Mouse (Mus musculus): ENCODE measurements around the gene D5Ertd579e. TPM values are rescaled to one million over a fixed set of nuclear protein-coding genes. Genes with fewer than 3 reads are reported as not detected.

Gene D5Ertd579e
- polyA plus RNA-seq, 1 experiment from 2014 or later: 44.6 TPM

DNA sequence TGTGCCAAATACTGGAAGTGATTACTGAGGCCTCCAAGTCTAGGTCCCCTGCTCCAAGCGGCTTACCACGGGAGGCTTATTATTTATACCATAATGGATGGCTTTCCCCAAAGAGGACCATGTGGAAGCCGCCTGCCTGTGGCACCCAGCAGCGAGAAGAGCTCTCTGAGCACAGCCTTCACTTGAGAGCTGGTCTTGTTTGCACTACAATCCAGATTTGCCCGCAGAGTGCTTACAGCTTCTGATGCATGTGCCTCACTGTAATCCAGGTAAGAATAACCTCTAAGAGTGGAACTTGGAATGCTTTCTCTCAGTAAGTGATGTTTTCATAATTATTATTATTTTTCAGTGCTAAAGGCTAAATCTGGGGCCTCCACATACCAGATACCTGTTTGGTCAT, 136.7 kb downstream of the D5Ertd579e start:
- Histone ChIP-seq H3K27me3 (no peaks in the 10 kb centered on the region), H3K9ac (replicated peaks) (no peak overlapping the region), H3K4me1 (peaks cover 6% of the 10 kb centered on the region; the same call in 1 of the 2 replicates), H3K4me2 (replicated peaks) (no peak overlapping the region), H3K4me3 (no peak overlapping the region), H3K9me3 (no peaks in the 10 kb centered on the region), H3K36me3 (no peaks in the 10 kb centered on the region), H3K27ac (replicated peaks) (no peak overlapping the region)
- WGBS: 85% methylated on average over 5 of the region's 5 CpGs
- ATAC-seq (ENCODE audit: low FRiP score, low read depth): no peak

DNA sequence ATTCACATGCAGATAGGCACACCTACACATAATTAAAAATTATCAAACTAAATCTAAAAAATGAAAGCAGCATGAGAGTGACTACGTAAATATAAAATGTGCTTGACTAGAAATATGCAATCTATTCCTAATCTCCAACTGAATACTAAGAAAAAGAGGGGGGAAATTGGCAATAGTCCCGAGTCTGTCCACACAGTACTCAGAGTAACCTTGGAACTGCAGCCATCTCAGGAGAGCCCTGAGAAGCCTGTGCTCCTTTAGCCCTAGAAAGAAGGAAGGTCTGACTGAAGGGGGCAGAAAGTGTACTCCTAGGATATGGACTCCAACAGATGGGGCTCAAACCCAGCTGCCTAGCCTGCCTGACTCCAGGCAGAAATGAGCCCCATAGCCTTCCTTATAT, 137.3 kb downstream of the D5Ertd579e start:
- H3K4me3 ChIP-seq: no peak overlapping the region
- H3K27me3 ChIP-seq: no peaks in the 10 kb centered on the region
- no peak overlapping the region for H3K27ac ChIP-seq (replicated peaks)
- H3K4me1 ChIP-seq: peaks cover 6% of the 10 kb centered on the region; the same call in 1 of the 2 replicates
- no peak overlapping the region for H3K9ac ChIP-seq (replicated peaks)
- H3K4me2 ChIP-seq (replicated peaks): no peak overlapping the region
- WGBS: 90% methylated on average over 2 of the region's 2 CpGs
- no peak for ATAC-seq (ENCODE audit: low FRiP score, low read depth)
- H3K36me3 ChIP-seq: no peaks in the 10 kb centered on the region
- H3K9me3 ChIP-seq: no peaks in the 10 kb centered on the region

DNA sequence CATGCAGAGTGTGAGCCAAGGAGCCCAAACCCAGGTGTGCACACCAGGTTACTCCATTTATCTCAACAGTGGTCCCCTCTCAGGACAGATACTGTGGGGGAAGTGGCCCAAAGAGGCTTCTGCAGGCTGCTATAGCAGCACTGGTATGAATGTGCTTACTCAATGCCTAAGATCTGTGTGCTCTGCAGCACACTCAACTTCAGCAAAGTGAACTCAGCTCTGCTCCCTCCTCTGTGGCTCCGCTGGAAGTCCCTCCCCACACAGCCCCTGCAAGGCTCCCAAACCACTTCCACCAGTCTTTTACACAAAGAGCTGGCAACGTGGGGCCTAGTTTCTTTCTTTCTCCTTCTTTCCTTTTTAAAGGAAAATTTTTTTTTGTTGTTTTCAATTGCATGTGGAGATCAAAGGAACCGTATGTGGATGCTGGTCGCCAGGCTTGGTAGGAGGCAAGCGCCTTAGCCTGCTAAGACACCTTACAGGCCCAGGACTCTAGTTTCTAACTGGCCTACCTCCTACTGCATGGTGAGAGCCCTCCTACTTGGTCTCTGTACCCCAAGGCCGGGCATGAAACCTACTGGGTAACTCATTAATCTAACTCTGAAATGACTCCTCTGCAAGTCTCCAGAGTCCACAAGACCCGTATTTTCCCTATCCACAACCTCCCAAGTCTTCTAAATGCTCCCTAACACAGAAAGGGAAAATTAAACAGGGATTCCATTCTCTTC, 138.1 kb downstream of the D5Ertd579e start:
- H3K4me1 ChIP-seq: peaks cover 6% of the 10 kb centered on the region; the same call in 1 of the 2 replicates
- no peak overlapping the region for H3K9ac ChIP-seq (replicated peaks)
- no peak for ATAC-seq (ENCODE audit: low FRiP score, low read depth)
- 47% methylated on average over 7 of the region's 7 CpGs for WGBS
- no peaks in the 10 kb centered on the region for H3K36me3 ChIP-seq
- no peaks in the 10 kb centered on the region for H3K9me3 ChIP-seq
- no peaks in the 10 kb centered on the region for H3K27me3 ChIP-seq
- H3K4me3 ChIP-seq: no peak overlapping the region
- H3K4me2 ChIP-seq (replicated peaks): no peak overlapping the region
- no peak overlapping the region for H3K27ac ChIP-seq (replicated peaks)

DNA sequence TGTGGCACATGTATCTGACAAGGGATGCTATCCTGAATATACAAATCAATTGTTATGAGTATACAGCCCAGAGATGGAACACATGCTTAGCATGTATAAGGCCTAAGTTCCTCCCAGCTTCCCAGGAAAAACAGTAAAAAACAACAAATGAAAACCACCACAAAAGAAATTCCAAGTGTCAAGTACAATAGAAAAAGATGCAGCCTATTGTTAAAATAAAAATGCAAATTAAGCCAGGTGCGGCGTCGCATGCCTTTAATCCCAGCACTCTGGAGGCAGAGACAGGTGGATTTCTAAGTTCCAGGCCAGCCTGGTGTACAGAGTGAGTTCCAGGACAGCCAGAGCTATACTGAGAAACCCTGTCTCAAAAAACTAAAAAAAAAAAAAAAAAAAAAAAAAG, 138.9 kb downstream of the D5Ertd579e start:
- Histone ChIP-seq H3K4me1 (peaks cover 6% of the 10 kb centered on the region; the same call in 1 of the 2 replicates), H3K4me3 (no peak overlapping the region), H3K9ac (replicated peaks) (no peak overlapping the region), H3K36me3 (no peaks in the 10 kb centered on the region), H3K27me3 (no peaks in the 10 kb centered on the region), H3K9me3 (no peaks in the 10 kb centered on the region), H3K4me2 (replicated peaks) (no peak overlapping the region), H3K27ac (replicated peaks) (no peak overlapping the region)
- WGBS: 62% methylated on average over 3 of the region's 3 CpGs
- no peak for ATAC-seq (ENCODE audit: low FRiP score, low read depth)

DNA sequence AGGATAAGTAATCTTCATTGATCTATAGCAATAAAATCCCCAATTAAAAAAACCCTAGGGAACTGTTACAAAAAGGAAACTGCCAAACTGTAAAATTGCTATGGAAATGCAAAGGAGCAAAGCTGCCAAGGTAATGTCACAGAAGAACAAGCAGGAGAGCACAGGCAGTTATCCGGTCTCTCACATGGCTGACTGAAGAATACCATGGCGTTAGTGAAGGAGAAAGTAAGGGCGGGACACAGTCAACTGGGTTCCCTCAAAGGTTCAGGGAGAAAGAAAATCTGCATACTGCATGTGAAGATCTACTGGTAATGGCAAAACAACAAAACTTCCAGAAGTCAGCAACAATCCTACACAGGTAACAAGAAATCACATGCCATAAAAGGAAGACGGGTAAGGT, 139.5 kb downstream of the D5Ertd579e start:
- Histone ChIP-seq H3K27ac (replicated peaks) (no peak overlapping the region), H3K27me3 (no peaks in the 10 kb centered on the region), H3K9ac (replicated peaks) (no peak overlapping the region), H3K9me3 (no peaks in the 10 kb centered on the region), H3K4me3 (no peak overlapping the region), H3K4me1 (peaks cover 6% of the 10 kb centered on the region; the same call in 1 of the 2 replicates), H3K36me3 (no peaks in the 10 kb centered on the region), H3K4me2 (replicated peaks) (no peak overlapping the region)
- no peak for ATAC-seq (ENCODE audit: low FRiP score, low read depth)
- 70% methylated on average over 4 of the region's 4 CpGs for WGBS

DNA sequence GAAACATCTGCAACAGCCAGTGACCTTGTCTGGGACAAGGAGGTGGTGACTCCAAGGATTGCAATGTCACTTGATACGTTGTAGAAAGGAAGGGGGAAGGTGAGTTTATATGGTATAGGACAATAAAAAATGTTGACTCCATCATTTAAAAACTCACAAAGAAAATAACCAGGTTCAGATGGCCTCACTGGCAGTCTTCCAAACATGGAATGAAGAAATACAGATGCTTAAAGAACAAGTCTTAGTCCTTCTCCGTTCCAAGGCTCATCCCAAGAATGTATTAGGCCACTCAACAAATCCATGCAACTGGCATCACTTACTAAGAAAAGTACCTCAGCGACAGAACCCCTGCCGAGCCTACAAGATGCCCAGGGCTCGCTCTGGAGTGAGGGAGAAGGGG, 141.3 kb downstream of the D5Ertd579e start:
- H3K4me2 ChIP-seq (replicated peaks): no peak overlapping the region
- 81% methylated on average over 5 of the region's 5 CpGs for WGBS
- no peaks in the 10 kb centered on the region for H3K36me3 ChIP-seq

DNA sequence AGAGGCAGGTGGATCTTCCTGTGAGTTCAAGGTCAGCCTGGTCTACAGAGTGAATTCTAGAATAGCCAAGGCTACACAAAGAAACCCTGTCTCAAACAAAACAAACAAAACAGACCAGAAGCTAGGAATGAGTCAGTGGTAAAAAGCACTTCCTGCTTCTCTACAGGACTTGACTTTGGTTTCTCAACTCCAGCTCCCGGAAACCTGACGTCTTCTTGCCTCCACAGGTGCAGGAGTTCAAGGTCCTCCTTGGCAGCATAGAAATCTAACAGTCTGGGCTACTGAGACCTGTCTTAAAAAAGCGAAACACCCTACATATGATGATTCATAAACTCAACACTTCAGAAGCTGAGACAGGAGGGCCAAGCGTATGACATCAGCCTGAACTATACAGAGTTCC, 141.9 kb downstream of the D5Ertd579e start:
- Histone ChIP-seq H3K4me3 (no peak overlapping the region), H3K9ac (replicated peaks) (no peak overlapping the region), H3K4me2 (replicated peaks) (no peak overlapping the region), H3K27me3 (no peaks in the 10 kb centered on the region), H3K9me3 (no peaks in the 10 kb centered on the region), H3K4me1 (peaks cover 6% of the 10 kb centered on the region; the same call in 1 of the 2 replicates), H3K36me3 (no peaks in the 10 kb centered on the region), H3K27ac (replicated peaks) (no peak overlapping the region)
- 91% methylated on average over 4 of the region's 4 CpGs for WGBS
- ATAC-seq (ENCODE audit: low FRiP score, low read depth): no peak

More for the DNA sequence above, 141.3 kb downstream of the D5Ertd579e start:
- no peaks in the 10 kb centered on the region for H3K9me3 ChIP-seq
- no peak for ATAC-seq (ENCODE audit: low FRiP score, low read depth)
- no peak overlapping the region for H3K9ac ChIP-seq (replicated peaks)
- H3K27ac ChIP-seq (replicated peaks): no peak overlapping the region
- peaks cover 6% of the 10 kb centered on the region; the same call in 1 of the 2 replicates for H3K4me1 ChIP-seq
- H3K27me3 ChIP-seq: no peaks in the 10 kb centered on the region
- no peak overlapping the region for H3K4me3 ChIP-seq

DNA sequence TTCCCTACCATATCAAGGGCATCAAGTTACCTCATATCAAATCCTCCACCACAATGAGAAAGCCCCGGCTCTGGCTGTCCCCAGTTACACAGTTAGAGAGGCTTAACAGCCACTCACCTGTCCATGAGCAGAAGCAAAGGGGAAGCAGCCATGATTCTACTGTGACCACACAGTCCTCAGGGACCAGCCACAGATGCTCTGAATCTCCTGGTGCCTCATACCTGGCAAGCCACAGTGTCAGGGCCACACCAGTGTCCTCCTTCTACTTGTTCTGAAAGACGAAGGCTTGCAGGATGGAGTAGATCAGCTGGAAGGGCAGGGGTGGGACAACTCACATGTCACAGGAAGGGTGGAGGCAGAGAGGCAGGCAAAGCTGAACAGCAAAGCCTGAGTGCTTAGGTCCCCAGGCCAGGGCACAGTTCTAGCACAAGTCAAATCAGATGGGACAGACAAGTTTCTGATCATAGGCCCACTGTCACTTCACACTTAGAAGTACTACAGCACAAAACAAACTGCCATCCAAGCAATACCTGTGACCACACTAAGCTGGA, 142.7 kb downstream of the D5Ertd579e start:
- Histone ChIP-seq H3K9ac (replicated peaks) (no peak overlapping the region), H3K9me3 (no peaks in the 10 kb centered on the region), H3K36me3 (no peaks in the 10 kb centered on the region), H3K4me2 (replicated peaks) (no peak overlapping the region), H3K27me3 (no peaks in the 10 kb centered on the region), H3K4me1 (peaks cover 6% of the 10 kb centered on the region; the same call in 1 of the 2 replicates), H3K27ac (replicated peaks) (no peak overlapping the region), H3K4me3 (no peak overlapping the region)
- ATAC-seq (ENCODE audit: low FRiP score, low read depth): no peak
- WGBS: 67% methylated on average over 2 of the region's 2 CpGs

DNA sequence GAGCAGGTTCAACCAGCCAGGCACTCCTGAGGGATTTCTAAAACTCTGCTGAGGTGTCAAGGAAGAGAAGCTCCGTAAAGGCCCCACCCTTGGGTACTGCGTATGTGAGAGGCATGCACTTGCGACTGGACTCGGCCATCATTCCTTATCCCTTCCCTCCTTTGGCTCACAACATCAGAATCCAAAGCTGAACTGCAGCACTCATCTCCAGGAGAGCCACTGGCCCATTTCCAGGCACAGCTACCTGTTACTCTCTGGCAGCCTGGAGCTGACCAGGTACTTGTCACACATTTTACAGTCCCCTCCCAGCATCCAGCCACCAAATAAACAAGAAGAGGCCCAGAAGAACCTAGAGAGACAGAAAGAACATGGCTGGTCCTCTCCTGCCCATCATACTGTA, 143.4 kb downstream of the D5Ertd579e start:
- no peak for ATAC-seq (ENCODE audit: low FRiP score, low read depth)
- no peaks in the 10 kb centered on the region for H3K9me3 ChIP-seq
- no peak overlapping the region for H3K4me2 ChIP-seq (replicated peaks)
- 96% methylated on average over 4 of the region's 4 CpGs for WGBS
- no peaks in the 10 kb centered on the region for H3K27me3 ChIP-seq
- no peak overlapping the region for H3K9ac ChIP-seq (replicated peaks)
- peaks cover 2% of the 10 kb centered on the region; the same call in 1 of the 2 replicates for H3K4me1 ChIP-seq
- no peak overlapping the region for H3K4me3 ChIP-seq
- no peak overlapping the region for H3K27ac ChIP-seq (replicated peaks)
- no peaks in the 10 kb centered on the region for H3K36me3 ChIP-seq

Other genes starting within 250 kb of the D5Ertd579e start
- 45.4 and 49.3 TPM in 2 replicates for gene Grpel1, start 231.0 kb downstream of the D5Ertd579e start, polyA plus RNA-seq (2016; fragmentation: Nextera tagmentation; extraction: Ambion mirVana)
- 2.5 and 2.7 TPM in 2 replicates for gene Tada2b, start 211.7 kb downstream of the D5Ertd579e start, polyA plus RNA-seq (2016; fragmentation: Nextera tagmentation; extraction: Ambion mirVana)
- 4.2 and 5.3 TPM in 2 replicates for gene Ccdc96, start 211.4 kb downstream of the D5Ertd579e start, polyA plus RNA-seq (2016; fragmentation: Nextera tagmentation; extraction: Ambion mirVana)
- gene Tbc1d14, start 102.7 kb downstream of the D5Ertd579e start, polyA plus RNA-seq (2016; fragmentation: Nextera tagmentation; extraction: Ambion mirVana): 52.5 and 52.7 TPM in 2 replicates
- gene Bloc1s4, start 52.6 kb upstream of the D5Ertd579e start, polyA plus RNA-seq (2016; fragmentation: Nextera tagmentation; extraction: Ambion mirVana): 26.6 and 29.1 TPM in 2 replicates
- 455 and 483 TPM in 2 replicates for gene Mrfap1, start 100.7 kb upstream of the D5Ertd579e start, polyA plus RNA-seq (2016; fragmentation: Nextera tagmentation; extraction: Ambion mirVana)
- gene Man2b2, start 134.6 kb upstream of the D5Ertd579e start, polyA plus RNA-seq (2016; fragmentation: Nextera tagmentation; extraction: Ambion mirVana): 14.0 and 14.4 TPM in 2 replicates
- gene Ppp2r2c, start 172.5 kb upstream of the D5Ertd579e start, polyA plus RNA-seq (2016; fragmentation: Nextera tagmentation; extraction: Ambion mirVana): 3.2 and 3.3 TPM in 2 replicates

Data from midbrain, embryonic 12.5 days (tissue).